Mouse (Mus musculus): ENCODE measurements around the gene Arhgap21.
A peak's percentile ranks its signal among the peaks of the same experiment; 100 is the strongest.
"Not testable (repeated sequence)": the region's sequence is repeated elsewhere in the genome, so short reads cannot be mapped to it uniquely, and the experiment has no call there.

Gene Arhgap21

DNA sequence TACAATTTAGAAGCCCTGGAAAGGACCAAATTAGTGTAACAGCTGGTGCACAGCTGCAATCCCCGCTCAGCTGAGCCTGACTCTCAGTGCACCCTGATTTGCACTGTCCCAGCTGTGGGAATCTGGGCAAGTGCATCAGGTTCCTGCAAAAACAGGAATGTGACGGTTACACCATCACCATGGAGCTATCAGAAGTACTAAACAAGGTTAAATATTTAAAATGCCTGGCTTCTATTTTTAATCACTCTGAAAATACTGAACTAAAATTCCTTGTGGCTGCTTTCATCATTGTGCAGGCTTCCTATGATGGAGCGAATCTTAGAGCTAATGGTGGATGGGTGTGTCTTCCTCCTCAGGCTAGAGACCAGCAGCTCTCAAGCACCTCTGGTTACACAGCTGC, 29.3 kb downstream of the Arhgap21 start:
- DNase-seq (ENCODE audit: low read depth): no peak

DNA sequence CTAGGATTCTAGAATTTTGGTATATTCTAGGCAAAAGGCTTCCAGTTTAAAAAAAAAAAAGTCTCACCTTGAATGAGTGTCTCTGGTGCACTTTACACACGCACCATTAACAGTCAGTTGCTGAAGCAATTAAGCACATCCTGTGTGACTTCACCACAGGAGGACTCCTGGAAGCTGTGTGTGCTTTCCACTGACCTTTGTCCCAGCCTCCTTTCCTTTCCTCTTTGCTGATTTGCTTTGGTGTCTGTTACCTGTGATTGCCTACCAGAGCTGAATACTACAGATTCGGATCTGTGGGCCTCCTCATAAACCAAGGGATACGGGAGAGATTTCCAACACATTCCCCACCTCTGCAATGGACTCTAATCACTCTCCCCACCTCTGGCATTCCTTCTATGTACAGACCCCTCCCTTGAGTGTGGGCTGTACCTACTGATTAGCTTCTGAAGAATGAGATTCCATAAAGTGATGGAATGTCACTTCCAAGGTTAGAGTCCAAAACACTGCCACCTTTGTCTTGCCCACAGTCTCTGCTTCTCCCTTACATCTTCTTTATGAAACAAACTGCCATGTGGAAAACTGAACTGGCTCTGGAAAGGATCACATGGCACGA, 32.0 kb downstream of the Arhgap21 start:
- DNase-seq (ENCODE audit: low read depth): no peak

DNA sequence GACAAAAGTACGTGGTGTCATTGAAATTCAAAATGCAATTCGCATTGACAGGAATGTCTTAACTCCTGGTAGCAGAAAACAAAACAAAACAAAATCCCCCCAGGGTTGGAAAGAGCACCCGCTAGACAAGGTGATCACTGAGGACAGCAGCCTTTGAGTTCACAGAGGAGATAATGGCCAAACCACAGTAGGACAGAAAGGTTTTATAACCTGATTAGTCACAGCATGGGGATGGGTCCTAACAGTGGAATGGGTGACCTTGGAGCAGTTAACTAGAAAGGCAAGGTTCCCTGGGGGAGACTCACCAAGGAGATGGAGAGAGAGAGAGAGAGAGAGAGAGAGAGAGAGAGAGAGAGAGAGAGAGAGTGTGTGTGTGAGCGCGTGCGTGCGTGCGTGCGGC, 34.3 kb downstream of the Arhgap21 start:
- no peak for DNase-seq (ENCODE audit: low read depth)

DNA sequence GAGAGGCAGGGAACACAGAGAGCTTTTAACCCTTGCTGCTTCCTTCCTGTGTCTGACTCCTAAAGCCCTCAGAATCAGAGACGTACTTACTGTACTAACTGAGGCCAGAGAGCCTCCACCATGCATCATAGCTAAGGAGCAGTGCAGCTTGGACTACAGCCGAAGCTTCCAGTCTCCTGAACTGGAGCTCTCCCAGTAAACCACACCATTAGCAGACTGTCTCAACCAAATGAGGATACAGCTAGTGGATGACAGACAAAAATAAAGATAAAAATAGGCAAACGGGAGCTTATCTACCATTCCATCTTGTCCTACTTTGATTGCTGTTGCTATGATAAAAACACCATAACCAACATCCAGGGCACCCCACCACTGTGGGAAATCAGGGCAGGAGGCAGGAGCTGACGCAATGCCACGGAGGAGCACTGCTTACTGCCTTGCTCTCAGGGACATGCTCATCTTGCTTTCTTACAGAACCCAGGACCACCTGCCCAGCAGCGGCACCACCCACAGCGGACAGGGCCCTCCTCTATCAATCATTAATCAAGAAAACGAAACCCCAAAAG, 35.9 kb downstream of the Arhgap21 start:
- DNase-seq (ENCODE audit: low read depth): no peak

DNA sequence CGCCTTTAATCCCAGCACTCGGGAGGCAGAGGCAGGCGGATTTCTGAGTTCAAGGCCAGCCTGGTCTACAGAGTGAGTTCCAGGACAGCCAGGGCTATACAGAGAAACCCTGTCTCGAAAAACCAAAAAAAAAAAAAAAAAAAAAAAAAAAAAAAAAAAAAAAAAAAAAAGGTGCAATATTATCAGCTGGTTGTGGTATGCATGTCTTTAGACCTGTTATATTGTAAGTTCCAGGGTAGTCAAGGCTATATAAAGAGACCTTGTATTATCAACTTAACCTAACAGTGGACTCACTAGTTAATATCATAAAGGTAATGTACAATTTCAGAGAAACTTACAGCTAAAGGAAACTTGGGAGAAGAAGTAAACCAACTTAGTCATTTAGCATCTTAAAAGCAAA, 36.9 kb downstream of the Arhgap21 start:
- not testable (repeated sequence) for DNase-seq (ENCODE audit: low read depth)

DNA sequence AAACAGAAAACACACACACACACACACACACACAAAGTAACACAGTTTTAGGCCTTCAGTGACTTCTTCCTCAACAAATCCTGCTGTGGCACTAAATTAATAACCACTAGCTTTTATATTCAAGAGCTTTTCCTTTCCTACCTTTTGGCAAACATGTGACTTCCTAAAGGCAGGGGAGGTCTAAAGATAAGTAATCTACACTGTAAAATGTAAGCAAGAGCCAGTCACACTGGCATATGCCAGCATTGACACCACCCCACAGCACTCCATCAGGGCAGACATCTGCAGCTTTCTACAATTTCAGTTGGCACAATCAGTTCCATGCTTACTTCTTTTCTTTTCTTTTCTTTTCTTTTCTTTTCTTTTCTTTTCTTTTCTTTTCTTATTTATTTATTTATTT, 40.2 kb downstream of the Arhgap21 start:
- DNase-seq (ENCODE audit: low read depth): no peak

DNA sequence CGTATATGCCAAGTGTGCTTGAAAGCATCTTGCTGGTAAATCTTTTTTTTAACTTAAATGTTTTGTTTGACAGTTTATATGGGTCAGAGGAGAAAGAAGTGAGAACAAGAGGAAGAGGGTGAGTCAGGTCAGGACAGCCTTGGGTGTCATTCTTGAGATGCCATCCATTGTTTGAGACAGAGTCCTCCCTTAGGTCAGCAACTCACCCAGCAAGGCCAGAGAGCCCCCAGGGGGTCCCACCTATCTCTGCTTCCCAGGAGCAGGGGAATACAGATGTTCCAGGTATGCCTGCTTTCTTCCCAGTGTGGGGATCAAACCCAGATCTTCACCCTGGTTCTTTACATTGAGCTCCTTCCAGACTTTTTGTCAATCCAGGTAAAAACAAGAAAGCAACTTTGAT, 43.7 kb downstream of the Arhgap21 start:
- DNase-seq (ENCODE audit: low read depth): no peak

DNA sequence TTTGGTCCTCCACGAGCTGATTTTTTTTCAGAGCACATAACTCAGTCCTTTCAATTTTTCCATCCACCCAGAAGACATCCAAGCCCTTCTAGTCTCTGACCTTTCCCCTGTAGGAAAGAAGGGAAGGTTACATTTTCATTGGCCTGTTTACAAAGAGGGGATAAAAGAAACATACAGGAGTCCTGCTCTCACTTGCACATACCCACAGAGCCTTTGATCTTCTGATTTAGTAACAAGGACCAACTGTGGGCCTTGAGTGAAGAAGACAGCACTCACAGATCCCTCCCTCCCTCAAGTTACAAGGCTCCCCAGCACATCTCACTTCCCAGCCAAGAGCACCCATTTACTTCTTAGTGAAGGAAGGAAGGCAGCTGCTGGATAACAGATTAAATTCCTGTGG, 46.3 kb downstream of the Arhgap21 start:
- DNase-seq (ENCODE audit: low read depth): no peak

DNA sequence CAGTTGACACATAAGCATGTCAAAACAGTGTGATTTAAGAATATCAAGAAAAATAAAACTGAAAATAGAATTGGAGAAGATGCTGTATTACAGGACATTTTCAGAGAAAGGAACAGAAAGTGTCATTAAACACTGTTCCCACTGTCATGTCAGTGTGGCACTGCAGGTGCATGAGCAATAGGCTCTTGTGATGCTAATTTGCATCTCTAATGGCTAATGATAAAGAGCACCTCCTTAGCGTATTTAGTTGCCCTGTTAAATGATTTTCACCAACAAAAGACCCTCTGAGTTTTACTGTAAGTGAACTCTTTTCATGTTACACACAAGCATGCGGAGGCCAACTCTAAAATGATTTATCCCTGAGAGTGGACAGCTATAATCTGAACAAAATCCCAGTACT, 47.1 kb downstream of the Arhgap21 start:
- no peak for DNase-seq (ENCODE audit: low read depth)

DNA sequence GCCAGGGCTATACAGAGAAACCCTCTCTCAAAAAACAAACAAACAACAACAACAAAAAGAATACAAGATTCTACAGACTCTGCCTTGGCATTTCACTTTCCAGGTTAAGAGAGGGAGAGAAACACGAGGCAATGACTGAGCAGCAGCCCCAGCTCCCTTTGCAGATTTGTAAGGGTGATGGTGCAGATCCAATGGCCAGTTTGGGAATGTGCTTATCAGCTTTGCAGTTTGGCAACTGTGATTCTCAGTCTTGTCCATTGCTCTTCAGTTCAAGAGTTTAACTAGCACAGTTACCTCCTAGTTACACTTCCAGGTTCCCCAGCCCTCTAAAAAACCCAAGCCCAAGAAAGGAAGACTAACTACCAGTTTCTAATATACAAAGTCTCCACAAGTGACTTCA, 47.7 kb downstream of the Arhgap21 start:
- no peak for DNase-seq (ENCODE audit: low read depth)

DNA sequence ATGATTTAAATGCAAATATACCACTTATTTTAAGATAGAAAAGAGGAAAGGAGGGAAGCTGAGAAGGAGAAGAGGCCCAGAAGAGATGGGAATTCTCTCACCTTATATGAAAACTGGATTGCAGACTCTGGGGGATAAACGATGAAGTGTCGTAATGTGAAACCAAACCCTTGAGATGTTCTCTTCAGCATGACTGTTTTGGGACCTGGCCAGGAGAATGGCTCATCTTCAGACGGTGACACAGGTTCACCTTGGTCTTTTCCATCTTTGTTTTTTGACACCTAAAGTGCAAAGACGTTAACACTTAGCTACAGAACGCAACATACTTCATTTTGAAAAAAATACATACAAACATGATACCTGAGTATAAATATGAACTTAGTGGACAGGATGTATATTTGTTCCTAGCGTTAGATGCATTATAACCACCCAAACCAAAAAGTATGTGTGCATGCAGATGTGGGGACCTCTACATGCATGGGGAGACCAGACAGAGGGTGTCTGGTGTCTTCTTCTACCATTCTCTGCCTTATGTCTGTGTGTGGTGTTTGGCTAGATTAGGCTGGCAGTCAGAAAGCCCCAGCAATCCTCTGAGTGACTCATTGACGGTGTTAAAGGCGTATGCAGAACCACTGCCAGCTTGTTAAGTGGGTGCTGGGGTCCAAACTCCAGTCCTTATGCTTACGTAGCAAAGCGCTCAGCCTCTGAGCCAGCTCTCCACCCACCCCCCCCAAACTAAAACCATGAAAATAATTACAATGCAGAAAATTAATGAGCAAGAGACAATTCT, 54.0 kb downstream of the Arhgap21 start:
- DNase-seq (ENCODE audit: low read depth): no peak

DNA sequence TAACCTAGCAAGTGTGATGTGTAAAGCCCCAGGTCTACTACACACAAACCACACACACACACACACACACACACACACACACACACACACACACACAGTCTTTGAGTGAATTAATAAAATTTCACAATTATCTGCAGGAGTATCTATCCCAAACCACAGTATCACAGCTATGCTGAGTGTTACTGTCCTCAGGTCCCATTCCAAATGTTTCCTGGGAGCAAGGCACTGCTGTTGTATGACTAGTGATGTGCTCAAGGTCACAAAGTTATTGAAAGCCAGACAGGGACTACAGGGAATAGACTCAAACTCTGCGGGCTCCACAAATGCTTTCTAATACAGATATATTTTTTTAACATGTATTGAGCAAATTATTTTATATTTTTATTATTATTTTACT, 55.7 kb downstream of the Arhgap21 start:
- DNase-seq (ENCODE audit: low read depth): no peak

DNA sequence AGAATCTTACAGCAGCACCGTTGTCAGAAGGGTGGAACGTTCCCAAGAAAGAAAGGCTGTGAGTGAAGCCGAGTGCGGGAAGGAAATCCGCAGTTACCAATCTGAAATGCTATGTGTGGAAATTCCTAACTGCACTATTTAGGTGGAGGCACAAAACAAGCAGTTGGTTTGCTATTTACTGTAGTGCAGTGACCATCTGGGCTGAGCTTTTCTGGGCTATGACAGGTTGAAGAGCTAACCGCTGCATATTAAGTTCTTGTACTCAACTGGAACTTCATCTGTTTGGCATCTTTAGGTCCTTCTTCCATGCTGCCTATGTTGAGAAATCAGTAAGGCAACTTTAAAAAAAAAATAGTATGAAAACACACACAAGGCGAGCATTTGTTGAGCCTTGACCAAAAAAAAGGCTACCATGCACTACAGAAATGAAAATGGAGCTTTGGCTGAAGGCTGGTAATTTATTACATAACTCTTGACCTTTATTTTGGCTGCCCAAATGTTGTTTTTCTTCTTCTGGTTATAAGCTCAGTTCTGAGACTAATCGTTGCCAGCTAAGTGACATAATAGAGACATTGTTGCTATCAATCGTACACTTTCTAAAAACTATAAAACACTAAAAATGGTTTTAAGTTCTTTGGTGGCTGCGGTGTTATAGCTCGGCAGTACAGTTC, 56.2 kb downstream of the Arhgap21 start:
- DNase-seq (ENCODE audit: low read depth): no peak

DNA sequence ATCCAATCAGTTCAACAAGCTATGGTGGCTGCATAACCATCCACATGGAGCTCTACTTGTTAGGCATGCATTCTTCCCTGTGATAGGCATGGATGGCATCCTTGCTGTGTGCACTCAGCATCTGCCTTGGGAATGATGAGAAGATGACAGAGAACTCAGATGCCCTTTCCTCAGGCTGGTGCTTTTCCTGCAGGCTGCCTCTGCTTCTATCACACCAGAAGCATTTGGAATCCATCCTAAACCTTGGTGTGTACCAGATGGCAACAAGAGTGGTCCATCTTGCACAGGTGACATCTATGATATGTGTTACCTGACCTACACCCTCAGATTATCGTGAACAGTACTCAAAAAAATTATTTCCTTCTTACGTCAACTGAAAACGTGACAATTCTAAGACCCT, 58.2 kb downstream of the Arhgap21 start:
- no peak for DNase-seq (ENCODE audit: low read depth)

DNA sequence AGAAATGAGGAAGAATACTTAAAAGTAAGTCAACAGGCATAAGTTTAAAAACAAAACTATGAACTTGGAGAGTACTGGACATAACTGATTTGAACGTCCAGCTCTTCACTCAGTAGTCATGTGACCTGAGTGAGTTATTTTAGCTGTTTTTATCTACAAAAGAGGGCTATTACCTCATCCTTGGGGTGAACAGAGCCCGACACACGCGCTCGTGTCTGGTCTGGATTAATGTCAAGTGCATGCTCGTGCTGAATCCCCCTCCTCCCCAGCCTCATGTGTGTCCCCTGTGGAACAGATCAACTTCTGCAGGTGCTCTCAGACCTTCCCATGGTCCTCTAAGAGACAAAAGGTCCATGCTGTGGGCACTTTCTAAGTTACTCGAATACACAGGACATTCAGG, 59.3 kb downstream of the Arhgap21 start:
- no peak for DNase-seq (ENCODE audit: low read depth)

DNA sequence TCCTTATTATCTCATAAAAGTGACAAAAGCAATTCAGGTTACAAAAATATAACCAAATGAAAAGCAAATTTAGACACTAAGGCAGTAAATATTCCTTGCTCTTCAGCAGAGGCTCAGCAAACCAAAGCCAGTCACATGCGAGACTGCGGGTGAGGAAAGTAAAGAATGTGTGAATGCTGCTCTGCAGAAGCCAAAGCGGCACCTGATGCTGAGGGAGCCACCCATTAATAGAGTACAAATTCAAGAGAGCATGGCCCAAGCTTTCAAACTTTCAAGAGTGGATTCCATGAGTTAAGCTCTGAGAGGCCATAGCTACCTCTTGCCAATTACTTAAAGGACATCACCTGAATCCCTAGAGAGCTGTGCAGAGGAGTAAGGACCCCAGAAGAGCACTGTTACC, 61.4 kb downstream of the Arhgap21 start:
- no peak for DNase-seq (ENCODE audit: low read depth)

DNA sequence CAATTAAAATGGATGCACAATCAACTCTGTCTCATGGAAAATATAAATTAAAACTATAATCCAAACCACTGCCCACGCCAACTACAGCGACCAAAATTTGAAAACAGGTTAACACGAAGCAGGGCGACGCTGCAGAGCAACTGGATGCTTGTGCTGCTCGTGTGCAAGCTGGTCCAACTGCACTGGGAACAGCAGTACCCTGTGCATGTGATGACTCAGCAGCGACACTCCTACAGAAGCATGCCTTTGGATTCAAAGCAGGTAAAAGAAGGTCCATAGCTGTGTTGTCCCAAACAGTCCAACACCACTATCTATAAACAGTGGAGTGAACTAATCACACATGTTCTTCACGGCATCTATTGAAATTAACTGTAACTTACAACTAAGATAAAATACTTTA, 63.3 kb downstream of the Arhgap21 start:
- DNase-seq (ENCODE audit: low read depth): no peak

DNA sequence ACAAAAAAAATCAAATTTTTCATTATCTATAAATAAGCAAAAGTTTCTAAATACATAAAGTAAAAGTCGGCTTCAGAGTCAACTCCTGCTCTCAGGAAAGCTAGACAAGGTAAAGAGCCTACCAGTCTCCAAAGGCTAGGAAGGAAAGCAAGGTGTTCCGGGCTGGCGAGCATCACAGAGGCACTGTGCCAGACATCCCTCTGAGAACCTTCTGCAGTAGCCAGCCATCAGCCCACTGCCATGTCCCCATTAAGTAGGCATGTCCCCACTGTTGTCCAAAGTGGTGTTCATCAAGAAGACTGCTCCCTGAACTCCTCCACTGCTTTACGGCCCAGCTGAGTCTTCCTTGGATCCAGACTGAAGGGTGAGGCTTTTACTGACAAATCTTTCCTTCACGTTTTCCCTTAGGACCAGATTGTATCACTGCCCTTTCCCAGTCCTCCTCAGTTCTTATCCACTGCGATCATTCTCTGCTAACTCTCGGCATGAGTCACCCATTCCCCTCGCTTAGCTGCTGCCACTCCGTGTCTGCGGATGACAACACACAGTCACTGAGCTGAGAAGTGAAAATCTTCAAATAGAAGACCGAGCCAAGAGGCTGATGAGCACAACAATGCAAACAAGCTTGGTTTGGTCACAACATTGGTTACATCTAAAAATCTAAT, 65.6 kb downstream of the Arhgap21 start:
- no peak for DNase-seq (ENCODE audit: low read depth)

DNA sequence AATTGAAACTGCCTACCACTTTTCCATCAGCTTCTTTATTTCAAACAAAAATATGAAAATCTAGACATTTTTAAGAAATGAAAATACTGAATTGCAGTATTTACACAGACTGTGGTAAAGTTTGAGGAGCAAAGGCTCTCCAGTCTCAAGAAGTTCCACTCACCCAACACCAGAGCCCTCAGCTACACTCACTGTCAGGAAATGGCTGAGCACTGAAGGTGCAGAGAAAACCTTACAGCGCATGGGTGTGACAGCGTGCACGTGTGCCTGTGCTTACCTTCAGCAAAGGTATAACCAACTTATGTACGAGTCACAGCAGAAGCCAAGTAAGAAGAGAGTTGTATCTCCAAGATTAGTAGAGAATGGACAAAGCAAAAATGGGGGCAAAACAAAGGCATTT, 66.8 kb downstream of the Arhgap21 start:
- DNase-seq (ENCODE audit: low read depth): no peak

DNA sequence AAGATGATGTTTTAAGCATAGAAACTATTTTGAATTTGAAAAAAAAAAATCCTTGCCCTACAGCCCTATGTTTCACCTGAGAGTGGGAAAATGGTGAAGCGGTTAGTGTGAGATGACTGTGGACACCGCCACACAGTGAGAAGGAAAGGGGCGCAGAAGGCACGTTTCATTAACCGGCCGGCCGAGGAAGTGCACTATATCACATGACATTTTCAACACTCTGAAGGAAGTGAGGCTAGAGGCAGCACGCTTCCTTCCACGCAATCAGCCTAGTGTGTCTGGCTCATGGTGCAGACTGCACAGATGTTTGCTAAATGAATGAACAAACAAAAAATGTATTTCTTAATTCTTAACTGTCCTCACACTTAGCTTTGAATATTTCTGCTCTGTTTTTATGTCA, 69.4 kb downstream of the Arhgap21 start:
- DNase-seq (ENCODE audit: low read depth): peak; percentile 14

DNA sequence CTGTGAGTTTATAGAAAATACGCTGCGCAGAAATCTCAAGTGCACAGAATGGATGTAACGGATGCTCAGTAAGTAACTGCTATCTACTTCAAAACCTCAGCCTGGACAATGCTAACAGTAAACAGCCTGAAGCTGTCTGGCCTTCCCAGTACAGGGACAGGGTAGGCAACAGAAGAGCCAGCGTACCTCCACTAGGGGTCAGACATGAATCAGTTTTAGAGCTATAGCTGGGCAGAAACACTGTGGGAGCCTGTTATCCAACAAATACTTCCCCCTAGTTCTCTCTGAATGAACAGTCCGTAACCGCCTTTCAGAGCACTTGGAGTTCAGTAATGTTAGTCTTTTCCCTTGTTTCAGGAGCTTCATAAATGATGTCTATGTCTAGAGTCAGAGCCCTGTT, 70.0 kb downstream of the Arhgap21 start:
- DNase-seq (ENCODE audit: low read depth): peak; percentile 59

DNA sequence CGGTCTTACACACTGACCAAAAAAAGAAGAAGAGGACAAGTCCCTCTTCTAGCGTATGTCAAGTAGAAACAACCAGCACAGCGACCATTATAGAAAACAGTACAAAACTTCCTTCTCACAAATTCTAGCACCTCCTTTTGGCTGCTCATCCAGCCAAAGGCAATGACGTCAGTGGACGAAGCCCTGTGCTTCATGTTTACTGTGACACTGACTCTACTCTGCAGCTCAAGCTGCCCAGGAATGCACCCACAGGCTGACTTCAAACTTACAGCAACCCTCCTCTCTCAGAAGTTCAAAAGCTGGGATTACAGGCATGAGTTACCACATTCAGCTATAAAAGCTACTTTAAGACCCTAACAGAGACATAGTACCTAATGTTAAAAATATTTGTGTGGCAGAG, 72.2 kb downstream of the Arhgap21 start:
- DNase-seq (ENCODE audit: low read depth): no peak
